Mouse (Mus musculus) CH12.LX (cell line): ENCODE results near the gene Iqcc. TPM values are rescaled to one million over a fixed set of nuclear protein-coding genes. Genes with fewer than 3 reads are reported as not detected.

ENCODE experiments used
- DNase-seq: peaks from one replicate; pipeline ENCODE4 v3.0.0-alpha.2; 2013; ENCODE audit errors: extremely low read depth
- H3K27ac ChIP-seq: 2 replicates; pipeline ENCODE4 v1.5.1; 2012; ENCODE audit warnings: low read depth, mild to moderate bottlenecking, control low read depth, moderate library complexity; ENCODE audit not compliant: insufficient read depth
- H3K27me3 ChIP-seq: replicated peaks from 2 replicates; pipeline ENCODE3; 2012; ENCODE audit warnings: inconsistent platforms
- H3K36me3 ChIP-seq, 2 experiments: replicated peaks in 1 of 2; 2 replicates each; pipeline versions ENCODE3 to v1.6.1; 2012; ENCODE audit warnings: inconsistent platforms in 1 of 2, low read length in 1 of 2, mild to moderate bottlenecking in 1 of 2, mixed read lengths in 1 of 2, moderate library complexity in 1 of 2; ENCODE audit not compliant: control insufficient read depth in 1 of 2, insufficient read depth in 1 of 2
- H3K4me1 ChIP-seq, 2 experiments: 2 replicates each; pipeline ENCODE4 v1.6.1; 2012; ENCODE audit warnings: inconsistent platforms in 1 of 2, moderate library complexity in 1 of 2; ENCODE audit not compliant: insufficient read depth in 2 of 2, control insufficient read depth in 1 of 2
- H3K4me2 ChIP-seq: 2 replicates; pipeline ENCODE4 v1.6.1; 2012; ENCODE audit warnings: low read depth, mild to moderate bottlenecking, control low read depth; ENCODE audit not compliant: poor library complexity, insufficient read depth, severe bottlenecking
- H3K4me3 ChIP-seq, 3 experiments: fragments of 150-350 bp in 1 of 3; sonication (generic) in 1 of 3; replicated peaks in 1 of 3; 2 replicates each; pipeline versions ENCODE3 to v1.5.1; 2011 to 2012; ENCODE audit warnings: low read depth in 2 of 3, low read length in 2 of 3, mild to moderate bottlenecking in 2 of 3, moderate library complexity in 2 of 3, control low read depth in 1 of 3, improper control_type of control experiment in 1 of 3, inconsistent platforms in 1 of 3, mixed read lengths in 1 of 3; ENCODE audit not compliant: poor library complexity in 1 of 3
- H3K79me2 ChIP-seq: replicated peaks from 2 replicates; pipeline ENCODE4 v1.6.1; 2012; ENCODE audit warnings: mild to moderate bottlenecking, moderate library complexity; ENCODE audit not compliant: control insufficient read depth, poor library complexity, insufficient read depth, severe bottlenecking; ENCODE audit errors: extremely low read depth
- H3K9ac ChIP-seq: 2 replicates; pipeline ENCODE4 v1.6.1; 2012; ENCODE audit warnings: low read depth, mild to moderate bottlenecking, control low read depth, moderate library complexity; ENCODE audit not compliant: insufficient read depth
- H3K9me3 ChIP-seq: replicated peaks from 2 replicates; pipeline ENCODE3; 2012; ENCODE audit warnings: low read length, inconsistent platforms, mixed read lengths
- CHD1 ChIP-seq: IDR thresholded peaks from 2 replicates; pipeline ENCODE4 v1.6.1; 2012; ENCODE audit warnings: low read depth, low read length, improper control_type of control experiment, inconsistent platforms
- CHD2 ChIP-seq: IDR thresholded peaks from 2 replicates; pipeline ENCODE4 v1.6.1; 2011; ENCODE audit warnings: low read length, improper control_type of control experiment
- E2F4 ChIP-seq: IDR thresholded peaks from 2 replicates; pipeline ENCODE4 v1.6.1; 2011; ENCODE audit warnings: low read depth, low read length, improper control_type of control experiment; ENCODE audit not compliant: insufficient replicate concordance
- ELF1 ChIP-seq: IDR thresholded peaks from 2 replicates; pipeline ENCODE4 v1.6.1; 2014; ENCODE audit warnings: low read depth, mild to moderate bottlenecking, inconsistent platforms, low read length, improper control_type of control experiment
- HCFC1 ChIP-seq: IDR thresholded peaks from 2 replicates; pipeline ENCODE4 v1.6.1; 2012; ENCODE audit warnings: low read depth, mild to moderate bottlenecking, inconsistent platforms, low read length, improper control_type of control experiment
- IRF4 ChIP-seq: IDR thresholded peaks from 2 replicates; pipeline ENCODE4 v1.6.1; 2014; ENCODE audit warnings: low read depth, mild to moderate bottlenecking, inconsistent platforms, low read length, improper control_type of control experiment
- JUND ChIP-seq: conservative IDR thresholded peaks from 2 replicates; pipeline ENCODE4 v1.6.1; 2011; ENCODE audit warnings: low read depth, low read length, improper control_type of control experiment
- KAT2A ChIP-seq: IDR thresholded peaks from 2 replicates; pipeline ENCODE4 v1.6.1; 2012; ENCODE audit warnings: low read length, improper control_type of control experiment, inconsistent platforms; ENCODE audit not compliant: insufficient replicate concordance
- MAFK ChIP-seq: IDR thresholded peaks from 2 replicates; pipeline ENCODE4 v1.6.1; 2011; ENCODE audit warnings: low read length, improper control_type of control experiment; ENCODE audit not compliant: insufficient replicate concordance
- MAZ ChIP-seq: IDR thresholded peaks from 2 replicates; pipeline ENCODE4 v1.6.1; 2012; ENCODE audit warnings: low read depth, mild to moderate bottlenecking, inconsistent platforms, low read length, improper control_type of control experiment, moderate library complexity
- MXI1 ChIP-seq: IDR thresholded peaks from 2 replicates; pipeline ENCODE4 v1.6.1; 2011; ENCODE audit warnings: mild to moderate bottlenecking, low read depth, low read length, improper control_type of control experiment
- MYC ChIP-seq: IDR thresholded peaks from 2 replicates; pipeline ENCODE4 v1.6.1; 2011; ENCODE audit warnings: low read depth, mild to moderate bottlenecking, improper control_type of control experiment, low read length
- NELFE ChIP-seq: IDR thresholded peaks from 2 replicates; pipeline ENCODE4 v1.6.1; 2011; ENCODE audit warnings: low read depth, low read length, improper control_type of control experiment
- PAX5 ChIP-seq: IDR thresholded peaks from 2 replicates; pipeline ENCODE4 v1.6.1; 2012; ENCODE audit warnings: low read length, inconsistent platforms, mixed read lengths
- POLR2A ChIP-seq: IDR thresholded peaks from 2 replicates; pipeline ENCODE4 v1.6.1; 2011; ENCODE audit warnings: low read depth, mild to moderate bottlenecking, improper control_type of control experiment, low read length
- RAD21 ChIP-seq: IDR thresholded peaks from 2 replicates; pipeline ENCODE4 v1.6.1; 2011; ENCODE audit warnings: low read depth, mild to moderate bottlenecking, low read length, improper control_type of control experiment, moderate library complexity
- RCOR1 ChIP-seq: conservative IDR thresholded peaks from 2 replicates; pipeline ENCODE4 v1.6.1; 2012; ENCODE audit warnings: low read depth, mild to moderate bottlenecking, inconsistent platforms, low read length, improper control_type of control experiment
- SIN3A ChIP-seq: IDR thresholded peaks from 2 replicates; pipeline ENCODE4 v1.6.1; 2012; ENCODE audit warnings: low read length, improper control_type of control experiment, inconsistent platforms
- TBP ChIP-seq: conservative IDR thresholded peaks from 2 replicates; pipeline ENCODE4 v1.6.1; 2011; ENCODE audit warnings: low read depth, low read length, improper control_type of control experiment
- TCF12 ChIP-seq: IDR thresholded peaks from 2 replicates; pipeline ENCODE4 v1.6.1; 2014; ENCODE audit warnings: low read depth, mild to moderate bottlenecking, inconsistent platforms, low read length, improper control_type of control experiment
- UBTF ChIP-seq: IDR thresholded peaks from 2 replicates; pipeline ENCODE4 v1.6.1; 2012; ENCODE audit warnings: low read depth, mild to moderate bottlenecking, inconsistent platforms, low read length, improper control_type of control experiment, moderate library complexity
- USF1 ChIP-seq: IDR thresholded peaks from 2 replicates; pipeline ENCODE4 v1.6.1; 2014; ENCODE audit warnings: low read depth, mild to moderate bottlenecking, inconsistent platforms, low read length, improper control_type of control experiment
- ZC3H11A ChIP-seq: IDR thresholded peaks from 2 replicates; pipeline ENCODE4 v1.6.1; 2012; ENCODE audit warnings: low read depth, mild to moderate bottlenecking, inconsistent platforms, low read length, improper control_type of control experiment
- ZKSCAN1 ChIP-seq: IDR thresholded peaks from 2 replicates; pipeline ENCODE4 v1.6.1; 2012; ENCODE audit warnings: low read depth, inconsistent platforms, low read length, improper control_type of control experiment, borderline replicate concordance
- ZMIZ1 ChIP-seq: IDR thresholded peaks from 2 replicates; pipeline ENCODE4 v1.6.1; 2012; ENCODE audit warnings: low read depth, mild to moderate bottlenecking, inconsistent platforms, low read length, improper control_type of control experiment
- ZNF384 ChIP-seq: IDR thresholded peaks from 2 replicates; pipeline ENCODE4 v1.6.1; 2012; ENCODE audit warnings: low read depth, low read length, improper control_type of control experiment, inconsistent platforms
- dilution Hi-C: fragments of 300-500 bp; cut with MboI; formaldehyde crosslinking; loops from 2 replicates; pipeline ENCODE4 v1.14.3; 2020; ENCODE audit warnings: low sequenced_read_pairs; ENCODE audit not compliant: extremely low pct_unique_long_range_greater_than_20kb, extremely low pct_ligation_motif_present
- in situ Hi-C: fragments of 300-500 bp; cut with MboI; formaldehyde crosslinking; loops from 3 replicates; pipeline ENCODE4 v1.14.3; 2019; ENCODE audit warnings: low sequenced_read_pairs, low pct_ligation_motif_present, low pct_unique_long_range_greater_than_20kb, mixed read lengths
- polyA plus RNA-seq: library from polyadenylated mRNA; unstranded; fragments of >175 nt; gene quantifications from 2 replicates; pipeline ENCODE4 v1.2.1, GENCODE M21; 2012; ENCODE audit warnings: low read depth; ENCODE audit not compliant: insufficient read length
- total RNA-seq, 2 experiments: library from RNA; depleted of rRNA; stranded (reverse); fragments of 300-350 nt in 1 of 2; fragments of >200 nt in 1 of 2; gene quantifications; 2 replicates each; pipeline ENCODE4 v1.2.3; 2012 to 2014

The Iqcc gene
- total and polyA plus RNA-seq, 3 experiments = 13.5 to 27.0 (median 18.4) TPM

- TF ChIP-seq NELFE = peak; percentile 97
These were observed at the start of gene Iqcc (continued) for GRCm38 (mm10) chr4:129618786-129619691.

GRCm38 (mm10) chr4:129662255-129662813 is 43.4 kb upstream of the Iqcc start:
- in situ Hi-C loops (no loop called here), dilution Hi-C loops (no loop called here)
- Histone ChIP-seq H3K27ac (no peak overlapping the region), H3K79me2 (peaks cover 14% of the 10 kb centered on the region; the same call in 1 of the 2 replicates), H3K9ac (no peak overlapping the region), H3K4me1 (no peaks in the 10 kb centered on the region), H3K36me3 (peaks cover 28 to 85% of the 10 kb centered on the region in 2 experiments), H3K9me3 (no peaks in the 10 kb centered on the region), H3K4me3 (no peak overlapping the region), H3K27me3 (no peaks in the 10 kb centered on the region), H3K4me2 (no peak overlapping the region)
- DNase-seq = no peak
- TF ChIP-seq SIN3A (no peak), ZNF384 (no peak), ZC3H11A (no peak), PAX5 (no peak), USF1 (no peak), JUND (no peak), ZMIZ1 (no peak), MAZ (no peak), CHD1 (no peak), MYC (no peak), UBTF (no peak), TBP (no peak), POLR2A (no peak), CHD2 (no peak), RAD21 (no peak), ELF1 (no peak)

- peaks cover 28 to 87% of the 10 kb centered on the region in 2 experiments for H3K36me3 ChIP-seq
- in situ Hi-C loops = no loop called here
These were observed 42.7 kb upstream of the Iqcc start for GRCm38 (mm10) chr4:129661584-129661983.

More at GRCm38 (mm10) chr4:129661584-129661983, 42.7 kb upstream of the Iqcc start:
- dilution Hi-C loops = no loop called here
- H3K27me3 ChIP-seq = no peaks in the 10 kb centered on the region
- H3K27ac ChIP-seq = no peak overlapping the region
- no peak overlapping the region for H3K4me3 ChIP-seq
- H3K4me1 ChIP-seq = no peaks in the 10 kb centered on the region
- H3K9ac ChIP-seq = no peak overlapping the region
- no peak overlapping the region for H3K4me2 ChIP-seq
- H3K9me3 ChIP-seq = no peaks in the 10 kb centered on the region
- TF ChIP-seq E2F4 (no peak), TBP (no peak), JUND (no peak), ZKSCAN1 (no peak), RCOR1 (no peak), IRF4 (no peak), MXI1 (no peak), MAZ (no peak), MAFK (no peak), KAT2A (no peak), SIN3A (no peak), HCFC1 (no peak), TCF12 (no peak), ELF1 (no peak), RAD21 (no peak)
- TF ChIP-seq, all 38 proteins: peak for 0
- peaks cover 13% of the 10 kb centered on the region; the same call in 1 of the 2 replicates for H3K79me2 ChIP-seq
- DNase-seq = no peak
